Mouse (Mus musculus) gastrocnemius, adult 18-20 months (tissue): ENCODE data around the gene Crmp1. TPM values are rescaled to one million over a fixed set of nuclear protein-coding genes. Genes with fewer than 3 reads are reported as not detected.
A peak's percentile ranks its signal among the peaks of the same experiment; 100 is the strongest.

Experiments used
- DNase-seq: peaks from one replicate; pipeline ENCODE4 v3.0.0; 2021; ENCODE audit warnings: low spot score
- total RNA-seq, 2 experiments: library from RNA; stranded (reverse); gene quantifications; 2 replicates each; pipeline ENCODE4 v1.2.3; 2021

The Crmp1 gene
- total RNA-seq, 2 experiments from 2014 or later, result 0.17 to 0.46 TPM

- no peak for DNase-seq
Measured at GRCm38 (mm10) chr5:37296717-37297116, 55.0 kb downstream of the Crmp1 start.

GRCm38 (mm10) chr5:37298370-37298769, 56.6 kb downstream of the Crmp1 start:
- peak; percentile 11 for DNase-seq

GRCm38 (mm10) chr5:37310026-37310425, 68.3 kb downstream of the Crmp1 start:
- no peak for DNase-seq

GRCm38 (mm10) chr5:37312980-37313722, 71.4 kb downstream of the Crmp1 start:
- no peak for DNase-seq

- peak; percentile 56 for DNase-seq
Measured at GRCm38 (mm10) chr5:37318715-37319114, 77.0 kb downstream of the Crmp1 start.

GRCm38 (mm10) chr5:37320174-37320573, 78.4 kb downstream of the Crmp1 start:
- DNase-seq, result no peak

GRCm38 (mm10) chr5:37320761-37321160, 79.0 kb downstream of the Crmp1 start:
- no peak for DNase-seq

- DNase-seq, result no peak
Measured at GRCm38 (mm10) chr5:37326675-37327074, 84.9 kb downstream of the Crmp1 start.

- DNase-seq, result no peak
Measured at GRCm38 (mm10) chr5:37330449-37331132, 88.9 kb downstream of the Crmp1 start.

GRCm38 (mm10) chr5:37331133-37331505, 89.4 kb downstream of the Crmp1 start:
- DNase-seq, result no peak

GRCm38 (mm10) chr5:37332066-37332465, 90.3 kb downstream of the Crmp1 start:
- DNase-seq, result no peak

- no peak for DNase-seq
Measured at GRCm38 (mm10) chr5:37335061-37335460, 93.3 kb downstream of the Crmp1 start.

- peak; percentile 61 for DNase-seq
Measured at GRCm38 (mm10) chr5:37336485-37337105, 94.9 kb downstream of the Crmp1 start, which contains the start of gene Evc. Evc (minus strand) TSS chr5:37336894.

- no peak for DNase-seq
Measured at GRCm38 (mm10) chr5:37337696-37338095, 96.0 kb downstream of the Crmp1 start.

- peak; percentile 64 for DNase-seq
Measured at GRCm38 (mm10) chr5:37338288-37338687, 96.5 kb downstream of the Crmp1 start, which contains the start of gene Evc2. Evc2 (plus strand) TSS chr5:37338499.

Other genes with a start within 250 kb of the Crmp1 start
- gene Gm1043, start 156.6 kb upstream of the Crmp1 start, total RNA-seq, result not detected
- gene Evc, start 95.0 kb downstream of the Crmp1 start, total RNA-seq, result 10 to 100 TPM; 24.8 to 25.6 TPM
- 1 to 10 TPM; 8.8 to 9.9 TPM for gene Evc2, start 96.6 kb downstream of the Crmp1 start, total RNA-seq